Mouse (Mus musculus) CD4-positive, CD25-positive, alpha-beta regulatory T cell, adult 4 months (primary cell): ENCODE data around the gene Hist1h1c. TPM values are rescaled to one million over a fixed set of nuclear protein-coding genes. Genes with fewer than 3 reads are reported as not detected.

Experiments
- ATAC-seq: one replicate; pipeline ENCODE4 v1.8.0; 2017
- polyA plus RNA-seq, 2 experiments: library from polyadenylated mRNA; unstranded; fragments of 100-300 nt; shearing (Covaris generic); gene quantifications; one replicate each; pipeline ENCODE4 v1.2.1; 2017

The Hist1h1c gene
- polyA plus RNA-seq, 2 experiments from 2014 or later, result 8.9 to 10.5 TPM

- ATAC-seq, result peak; percentile 85
These were observed 7.8 kb downstream of the Hist1h1c start, which contains the start of gene Hist1h2bb for GRCm38 (mm10) chr13:23746201-23747080. Gene Hist1h2bb, plus strand, starts transcription at chr13:23746734.

GRCm38 (mm10) chr13:23747081-23747891, 8.7 kb downstream of the Hist1h1c start:
- ATAC-seq, result no peak

GRCm38 (mm10) chr13:23747892-23748288, 9.3 kb downstream of the Hist1h1c start:
- ATAC-seq, result no peak

DNA sequence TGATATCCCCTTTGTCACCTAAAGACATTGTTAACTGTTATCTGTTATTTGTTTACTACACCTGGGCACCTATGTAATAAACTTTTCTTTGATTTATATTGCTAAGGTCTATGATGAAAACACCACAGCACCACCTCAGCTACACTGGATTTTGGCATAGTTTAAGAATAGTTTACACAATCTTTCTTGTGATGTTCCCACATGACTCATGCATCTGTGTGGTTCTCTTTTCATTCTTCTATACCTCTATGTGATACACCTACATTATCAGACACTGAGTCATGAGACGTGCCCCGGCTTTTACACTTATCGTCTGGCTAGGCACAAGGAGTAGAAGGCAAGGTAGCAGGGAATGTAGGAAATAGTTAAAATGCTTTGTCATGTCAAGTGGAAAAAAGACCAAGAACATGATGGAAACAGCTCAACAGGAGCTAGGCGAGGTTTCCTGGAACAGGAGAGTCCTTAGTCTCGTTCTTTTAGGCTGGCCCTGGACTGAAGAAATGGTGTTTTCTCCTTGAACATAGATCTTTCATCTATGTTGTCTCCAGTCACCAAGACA, 11.0 kb downstream of the Hist1h1c start:
- ATAC-seq, result no peak

- peak; percentile 46 for ATAC-seq
These were observed 12.3 kb downstream of the Hist1h1c start, which contains the start of gene Hist1h2ab for GRCm38 (mm10) chr13:23750839-23751477. Gene Hist1h2ab, plus strand, starts transcription at chr13:23751126.

DNA sequence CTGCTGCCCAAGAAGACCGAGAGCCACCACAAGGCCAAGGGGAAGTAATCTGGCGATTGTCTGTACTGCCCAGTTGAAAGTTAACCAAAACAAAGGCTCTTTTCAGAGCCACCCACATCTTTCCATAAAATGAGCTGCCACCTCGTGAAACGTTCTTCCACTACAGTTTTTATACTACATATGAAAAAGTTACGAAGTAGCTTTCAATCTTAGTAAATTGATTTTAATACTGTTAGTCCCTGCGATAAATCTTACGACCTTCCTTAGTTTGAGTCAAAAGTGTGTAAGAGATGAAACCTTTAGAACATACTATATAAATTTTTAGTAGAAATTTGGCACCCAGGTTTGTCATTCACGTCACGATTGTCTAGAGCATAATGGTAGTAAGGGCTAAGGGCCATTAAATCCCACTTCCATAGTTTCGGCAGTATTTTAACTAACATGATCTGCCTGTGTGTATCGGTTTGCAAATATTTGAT, 12.9 kb downstream of the Hist1h1c start:
- ATAC-seq, result no peak

DNA sequence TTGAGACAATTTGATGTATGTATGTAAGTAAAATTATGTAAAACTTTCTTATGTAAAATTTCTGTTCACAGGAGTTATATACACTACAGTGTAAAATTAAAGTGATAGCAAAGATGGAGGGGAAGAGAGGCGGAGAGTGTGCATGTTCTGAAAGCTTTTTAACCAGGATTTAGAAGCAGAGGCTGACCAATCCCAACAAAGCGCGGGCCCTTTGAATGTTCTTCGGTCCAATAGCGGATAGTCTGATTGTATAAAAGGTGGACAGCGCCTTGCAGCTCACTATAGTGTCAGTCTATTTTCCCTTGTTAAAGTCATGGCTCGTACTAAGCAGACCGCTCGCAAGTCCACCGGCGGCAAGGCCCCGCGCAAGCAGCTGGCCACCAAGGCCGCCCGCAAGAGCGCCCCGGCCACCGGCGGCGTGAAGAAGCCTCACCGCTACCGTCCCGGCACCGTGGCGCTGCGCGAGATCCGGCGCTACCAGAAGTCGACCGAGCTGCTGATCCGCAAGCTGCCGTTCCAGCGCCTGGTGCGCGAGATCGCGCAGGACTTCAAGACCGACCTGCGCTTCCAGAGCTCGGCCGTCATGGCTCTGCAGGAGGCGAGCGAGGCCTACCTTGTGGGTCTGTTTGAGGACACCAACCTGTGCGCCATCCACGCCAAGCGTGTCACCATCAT, 13.6 kb downstream of the Hist1h1c start, which contains the start of gene Hist1h3b:
Gene Hist1h3b (plus strand): TSS at position 201 of the 675 bp plus-strand sequence.
- peak; percentile 44 for ATAC-seq

- ATAC-seq, result no peak
These were observed 14.1 kb downstream of the Hist1h1c start for GRCm38 (mm10) chr13:23752742-23753172.

- ATAC-seq, result no peak
These were observed 14.9 kb downstream of the Hist1h1c start for GRCm38 (mm10) chr13:23753314-23754078.

DNA sequence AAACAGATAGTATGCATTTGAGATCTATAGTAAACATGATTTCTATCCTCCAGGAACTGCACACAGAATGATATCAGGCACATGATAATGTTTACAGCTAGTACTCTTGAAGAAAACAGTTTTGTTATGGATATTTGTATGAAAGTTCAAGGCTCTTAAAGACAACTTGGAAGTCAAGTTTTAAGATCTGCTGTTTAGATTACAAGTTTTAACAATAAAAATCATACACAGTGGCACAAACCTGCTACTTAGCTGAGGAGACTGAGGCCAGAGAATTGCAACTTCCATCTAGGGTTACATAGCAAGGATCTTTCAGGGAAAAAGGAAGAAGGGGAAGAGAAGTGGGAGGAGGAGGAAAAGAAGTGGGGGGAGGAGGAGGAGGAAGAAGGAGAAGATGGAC, 16.4 kb downstream of the Hist1h1c start:
- no peak for ATAC-seq

- ATAC-seq, result peak; percentile 61
These were observed 18.2 kb downstream of the Hist1h1c start, which contains the start of gene Hist1h4b for GRCm38 (mm10) chr13:23756790-23757189. Gene Hist1h4b, plus strand, starts transcription at chr13:23757013.

DNA sequence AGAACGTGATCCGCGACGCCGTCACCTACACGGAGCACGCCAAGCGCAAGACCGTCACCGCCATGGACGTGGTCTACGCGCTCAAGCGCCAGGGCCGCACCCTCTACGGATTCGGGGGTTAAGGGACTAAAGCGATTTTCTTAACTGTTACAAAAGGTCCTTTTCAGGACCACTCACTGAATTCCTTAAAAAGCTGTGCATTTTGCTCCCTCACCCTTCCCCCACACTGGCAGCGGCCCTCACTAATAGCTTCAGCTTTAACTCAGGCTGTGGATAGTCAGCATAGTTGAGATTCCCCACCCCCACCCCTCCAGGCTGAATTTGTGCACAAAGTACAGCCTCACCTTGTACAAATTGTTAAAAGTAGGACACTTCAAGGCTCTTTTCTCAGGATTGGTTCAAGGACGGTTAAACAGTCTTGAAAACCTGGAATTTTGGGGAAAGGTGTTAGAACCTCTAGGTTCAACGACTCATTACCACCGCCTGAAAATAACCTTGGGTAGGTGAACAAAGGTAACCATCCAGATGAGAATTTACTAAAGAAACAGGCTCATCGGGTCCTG, 18.7 kb downstream of the Hist1h1c start:
- ATAC-seq, result no peak

- ATAC-seq, result no peak
These were observed 19.3 kb downstream of the Hist1h1c start for GRCm38 (mm10) chr13:23757921-23758320.

- ATAC-seq, result no peak
These were observed 20.7 kb downstream of the Hist1h1c start for GRCm38 (mm10) chr13:23759251-23759771.

DNA sequence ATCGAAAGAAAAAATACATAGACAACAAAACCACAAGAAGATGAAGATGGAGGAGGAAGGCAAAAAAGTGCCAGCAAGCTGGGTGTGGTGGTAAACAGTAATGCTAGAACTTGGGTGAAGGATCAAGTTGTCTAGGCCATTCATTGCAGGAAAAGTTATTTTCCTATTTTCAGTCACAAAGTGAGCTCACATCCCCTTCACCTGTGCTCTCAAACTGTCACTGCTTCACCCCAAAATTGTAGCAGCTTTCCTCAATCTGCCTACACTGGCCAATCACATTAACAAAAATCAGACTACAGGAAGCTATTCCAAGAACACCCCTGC, 21.3 kb downstream of the Hist1h1c start:
- no peak for ATAC-seq

DNA sequence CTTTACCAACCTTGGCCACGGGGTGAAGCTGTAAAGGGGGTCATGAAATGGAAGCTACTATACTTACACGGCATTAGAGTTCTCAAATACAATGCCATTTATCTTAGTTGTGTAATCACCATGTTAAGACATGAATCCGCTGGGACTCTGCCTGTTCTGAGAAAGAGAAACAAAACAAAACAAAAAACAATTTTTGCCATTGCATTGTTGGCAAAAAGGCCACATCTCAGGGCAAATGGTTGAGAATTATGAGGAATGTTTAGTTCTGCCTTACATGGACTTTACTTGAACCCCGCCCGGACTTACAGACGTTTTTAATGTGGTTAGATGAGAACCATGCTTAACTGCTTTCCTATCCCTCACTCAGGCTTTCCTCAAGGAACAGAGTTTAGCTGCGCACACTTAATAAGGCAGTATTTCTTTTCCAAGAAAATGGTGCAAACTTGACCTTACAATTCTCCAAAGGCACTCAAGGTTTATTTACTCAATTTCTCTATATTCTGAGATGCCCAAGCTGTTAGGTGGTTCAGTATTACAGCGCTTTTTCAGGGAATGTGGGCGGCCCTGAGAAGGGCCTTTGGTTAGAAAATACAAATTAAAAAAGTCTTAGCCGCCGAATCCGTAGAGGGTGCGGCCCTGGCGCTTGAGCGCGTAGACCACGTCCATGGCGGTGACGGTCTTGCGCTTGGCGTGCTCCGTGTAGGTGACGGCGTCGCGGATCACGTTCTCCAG, 21.8 kb downstream of the Hist1h1c start:
- no peak for ATAC-seq

- ATAC-seq, result peak; percentile 65
These were observed 22.6 kb downstream of the Hist1h1c start, which contains the start of gene Hist1h4a for GRCm38 (mm10) chr13:23760972-23761864. Gene Hist1h4a, minus strand, starts transcription at chr13:23761230.
